Mouse (Mus musculus) activated CD4-positive, CD25-positive, alpha-beta regulatory T cell, adult 9 weeks (primary cell): ENCODE measurements around the gene Brix1. TPM values are rescaled to one million over a fixed set of nuclear protein-coding genes. Genes with fewer than 3 reads are reported as not detected.

Experiments used
- polyA plus RNA-seq: library from polyadenylated mRNA; unstranded; fragments of 100-300 nt; shearing (Covaris generic); gene quantifications from one replicate; pipeline ENCODE4 v1.2.1, GENCODE M21; 2017

Brix1 gene
- 117 TPM for polyA plus RNA-seq

DNA sequence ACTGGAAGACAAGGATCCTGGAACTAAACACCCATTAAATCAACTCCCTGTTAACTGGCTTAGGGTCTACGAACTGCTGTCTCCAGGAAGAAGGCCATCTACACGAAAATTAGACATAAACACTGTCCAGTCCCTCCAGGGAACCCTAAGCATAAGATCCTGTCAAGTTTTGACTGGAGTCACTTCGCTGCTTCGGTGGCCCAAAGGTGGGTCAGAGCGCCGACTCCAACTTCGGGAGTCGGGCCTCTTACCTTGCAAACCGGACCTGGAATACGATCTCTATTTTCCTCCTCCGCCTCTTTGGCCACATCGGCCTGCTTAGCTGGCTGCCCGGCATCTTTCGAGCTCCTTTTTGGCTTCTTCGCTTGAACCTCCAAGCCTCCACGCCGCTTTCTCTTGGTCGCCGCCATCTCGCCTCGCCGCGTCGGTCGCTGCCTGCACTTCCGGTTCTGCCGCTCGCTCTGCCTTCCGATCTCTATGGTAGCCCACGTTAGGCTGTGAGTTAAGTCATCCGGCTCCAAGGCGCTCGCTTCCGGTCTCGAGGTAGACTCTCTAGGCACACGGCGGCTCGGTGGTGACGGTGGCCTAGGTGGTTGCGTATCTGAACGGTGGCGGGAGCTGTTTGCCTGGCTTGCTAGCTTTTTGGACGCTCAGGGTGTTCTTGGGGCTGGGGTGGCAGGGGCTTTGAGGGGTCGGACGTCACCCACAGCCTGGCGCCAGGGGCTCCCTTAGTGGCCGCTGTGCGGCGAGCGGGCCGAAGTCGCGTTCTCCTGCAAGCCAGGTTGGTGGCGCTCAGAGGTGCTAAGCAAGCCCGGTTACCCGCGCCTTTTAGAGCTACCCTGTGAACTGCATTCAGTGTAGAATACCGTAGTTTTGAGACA lies at the start of gene Brix1, which contains the start of gene Rad1:
Gene Brix1 (minus strand): TSS at position 464 of the 881 bp plus-strand sequence.
Gene Rad1 (plus strand): TSS at position 535 of the 881 bp plus-strand sequence.

DNA sequence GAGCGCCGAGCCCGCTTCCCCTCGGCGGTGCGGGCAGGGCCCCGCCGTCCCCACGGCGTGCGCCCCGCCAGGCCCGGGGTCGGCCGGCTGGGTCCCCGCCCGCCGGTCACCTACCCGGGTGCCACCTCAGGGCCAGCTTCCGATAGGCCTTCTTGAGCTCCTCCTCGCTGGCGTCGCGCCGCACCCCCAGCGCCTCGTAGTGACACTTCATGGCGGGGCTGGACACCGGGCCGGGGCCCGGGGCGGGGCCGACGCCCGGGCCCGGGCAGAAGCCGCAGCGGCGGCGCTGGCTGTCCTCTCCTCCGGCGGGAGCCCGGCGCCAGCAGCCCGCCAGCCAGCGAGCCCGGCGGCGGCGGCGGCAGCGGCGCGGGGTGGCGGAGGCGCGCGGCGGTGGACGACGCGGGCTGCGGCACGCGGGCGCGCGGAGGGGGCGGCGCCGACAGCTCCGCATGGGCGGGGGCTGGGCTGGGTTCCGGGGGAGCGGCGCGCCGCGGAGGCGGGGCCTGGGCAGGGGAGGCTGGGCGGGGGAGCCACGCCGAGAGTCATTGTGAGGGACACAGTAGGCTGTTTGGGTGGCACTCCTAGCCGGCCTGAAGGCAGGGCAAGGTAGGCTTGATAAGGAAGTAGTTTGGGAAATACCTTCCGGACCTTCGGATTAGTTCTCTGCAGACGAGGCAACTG lies 15.5 kb downstream of the Brix1 start, which contains the start of gene Dnajc21:
Gene Dnajc21 (minus strand): TSS at position 366 of the 681 bp plus-strand sequence.

Other genes starting within 250 kb of the Brix1 start
- not detected for gene Gm21973, start 160.6 kb downstream of the Brix1 start, polyA plus RNA-seq
- gene Agxt2, start 127.4 kb downstream of the Brix1 start, polyA plus RNA-seq, result not detected
- 5.3 TPM for gene Dnajc21, start 15.4 kb downstream of the Brix1 start, polyA plus RNA-seq
- gene Rad1, start 71 bp upstream of the Brix1 start, polyA plus RNA-seq, result 47.4 TPM
- not detected for gene Ttc23l, start 72.7 kb upstream of the Brix1 start, polyA plus RNA-seq
- gene Rai14, start 228.7 kb upstream of the Brix1 start, polyA plus RNA-seq, result 1.4 TPM